Mouse (Mus musculus) right cerebral cortex, postnatal 10 days (tissue): ENCODE data around the gene Gm5849.
"Not testable (repeated sequence)": the region's sequence is repeated elsewhere in the genome, so short reads cannot be mapped to it uniquely, and the experiment has no call there.

Source experiments
- DNase-seq, 2 experiments: peaks; one replicate each; pipeline ENCODE4 v3.0.0; 2021; ENCODE audit warnings: low spot score in 2 of 2

The Gm5849 gene

DNA sequence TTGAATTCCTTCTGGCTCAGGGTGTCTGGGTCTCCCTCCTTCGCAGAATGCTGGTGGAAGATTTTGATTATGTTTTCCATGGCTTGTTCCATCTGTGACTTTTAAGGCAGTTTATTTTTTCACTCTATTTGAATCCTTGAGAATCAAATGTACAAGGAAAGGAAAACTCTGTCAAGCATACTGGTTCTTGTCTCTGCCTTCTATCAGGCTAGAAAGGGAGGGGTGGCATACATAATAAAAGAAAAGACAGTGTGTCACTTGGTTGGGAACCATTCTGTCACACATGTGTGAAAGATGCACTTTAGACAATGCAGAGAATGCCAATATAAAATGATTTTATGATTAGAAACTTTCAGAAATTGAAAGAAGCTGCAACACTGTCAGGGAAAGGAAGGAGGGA is at the start of gene Gm5849:
Gm5849 (minus strand) TSS at position 101 of the 400 bp plus-strand sequence.
- not testable (repeated sequence) for DNase-seq

DNA sequence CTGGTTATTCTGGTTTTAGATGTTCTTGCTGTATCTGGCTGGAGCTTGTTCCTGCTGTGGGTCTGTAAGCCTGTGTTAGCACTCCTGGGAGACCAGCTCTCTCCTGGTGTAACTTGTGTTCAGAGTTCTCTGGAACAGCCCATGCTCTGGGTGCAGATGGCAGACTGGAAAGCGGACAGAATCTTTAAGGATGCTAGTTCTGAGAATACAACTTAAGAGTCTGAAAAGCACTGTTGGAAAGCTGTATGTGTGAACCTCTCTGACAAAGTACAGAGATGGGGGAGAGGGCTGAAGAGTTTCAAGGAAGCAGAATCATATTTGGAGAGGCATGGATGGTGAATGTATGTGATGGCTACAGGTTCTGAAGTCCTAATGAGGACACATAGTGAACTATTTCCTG is 28.0 kb downstream of the Gm5849 start:
- DNase-seq: no peak

DNA sequence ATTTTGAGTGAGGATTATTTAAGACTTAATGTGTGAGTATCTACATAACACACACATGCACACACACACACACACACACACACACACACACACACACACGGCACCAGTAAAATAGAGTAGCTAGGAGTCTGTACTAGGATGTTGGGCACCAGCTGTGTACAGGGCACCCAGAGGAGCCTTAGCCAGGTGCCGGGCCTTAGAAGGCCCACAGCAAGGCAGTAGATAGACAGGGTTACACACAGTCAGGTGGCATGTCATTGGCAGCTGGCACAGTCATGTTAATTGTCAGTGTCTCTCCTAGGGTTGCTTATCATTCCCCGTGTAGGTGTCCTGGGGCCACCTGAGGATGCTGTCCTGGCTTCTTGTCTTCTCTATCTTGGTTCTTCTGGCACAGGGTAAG is 51.1 kb downstream of the Gm5849 start, which contains the start of gene Pglyrp4:
Pglyrp4 (plus strand) TSS at position 301 of the 400 bp plus-strand sequence.
- DNase-seq: no peak
